Mouse (Mus musculus): ENCODE data around the gene Eps8l2. TPM values are rescaled to one million over a fixed set of nuclear protein-coding genes. Genes with fewer than 3 reads are reported as not detected.

The Eps8l2 gene
- total RNA-seq, 2 experiments from 2014 or later, result 3.6 to 5.3 TPM

DNA sequence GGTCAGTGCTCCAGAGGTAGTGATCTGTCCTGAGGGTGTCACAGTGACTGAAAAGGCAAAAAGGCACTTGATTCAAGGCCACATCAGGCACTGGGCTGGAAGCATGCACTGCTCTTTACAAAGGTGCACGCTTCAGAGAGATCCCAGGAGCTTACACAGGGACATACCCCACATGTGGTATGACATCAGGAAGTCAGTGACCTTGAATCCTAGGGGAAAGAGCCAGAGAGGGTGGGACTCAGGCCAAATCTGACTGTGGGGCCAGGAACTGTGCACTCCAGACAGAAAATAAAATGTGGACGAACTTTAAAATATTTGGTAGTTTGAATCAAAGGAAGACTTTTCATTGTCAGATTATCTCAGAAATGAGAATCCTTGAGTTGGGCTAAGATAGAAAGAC lies 24.3 kb upstream of the Eps8l2 start:
- no peak overlapping the region for H3K4me3 ChIP-seq
- no peak for TF ChIP-seq CTCF (IDR thresholded peaks at IDR 0.05)
- intact Hi-C loops (cut with DNase I), result no loop called here
- H3K27ac ChIP-seq, result no peak overlapping the region
- DNase-seq (ENCODE audit: extremely low spot score in 1 of 2, low spot score in 2 of 2), result no peak

DNA sequence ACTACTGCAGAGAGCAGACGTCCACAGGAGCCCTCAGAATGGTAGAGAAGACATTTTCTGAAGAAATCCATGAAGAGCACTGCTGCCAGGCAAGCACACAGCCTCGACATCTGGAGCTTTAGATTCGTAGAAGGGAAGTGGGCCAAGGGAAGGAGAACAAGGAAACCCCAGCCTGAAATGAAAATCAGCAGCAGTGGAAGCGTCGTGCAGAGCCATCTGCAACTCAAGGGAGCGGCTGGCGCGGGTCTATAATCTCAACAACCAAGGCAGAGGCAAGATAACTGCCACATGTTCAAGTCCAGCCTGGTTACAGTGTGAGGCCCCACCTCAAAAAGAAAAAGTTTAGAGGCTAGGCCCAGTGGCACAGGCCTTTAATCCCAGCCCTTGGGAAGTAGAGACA lies 23.6 kb upstream of the Eps8l2 start:
- no peak for TF ChIP-seq CTCF (IDR thresholded peaks at IDR 0.05)
- intact Hi-C loops (cut with DNase I), result loop anchor here (5.0 kb wide), 1 partner anchor 68 kb away; no protein-coding TSS in a partner anchor
- DNase-seq (ENCODE audit: extremely low spot score in 1 of 2, low spot score in 2 of 2), result no peak

DNA sequence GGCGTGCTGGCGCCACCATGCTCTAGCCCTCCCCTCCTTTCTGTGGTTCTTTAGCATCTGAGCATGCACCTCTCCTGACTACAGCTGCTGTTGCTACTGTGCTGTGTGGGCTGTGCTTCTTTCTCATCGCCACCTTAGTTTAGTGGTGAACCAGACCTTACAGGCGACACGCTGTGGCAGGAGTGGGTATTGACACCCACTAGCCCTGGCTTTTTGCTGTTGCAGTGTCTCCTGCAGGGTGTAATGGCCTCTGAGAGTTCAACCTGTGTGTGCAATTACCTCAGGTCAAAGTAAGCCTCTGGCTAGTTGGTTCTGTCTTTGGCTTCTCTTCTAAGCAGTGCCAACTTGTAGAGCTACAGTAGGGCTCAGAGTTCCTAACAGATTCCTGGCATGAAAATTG lies 22.7 kb upstream of the Eps8l2 start:
- H3K27ac ChIP-seq, result no peak overlapping the region
- intact Hi-C loops (cut with DNase I), result loop anchor here (5.0 kb wide), 1 partner anchor 69 kb away; no protein-coding TSS in a partner anchor
- peak; percentile 43 to 49 for DNase-seq (ENCODE audit: extremely low spot score in 1 of 2, low spot score in 2 of 2)
- peak; percentile 61 for TF ChIP-seq CTCF (IDR thresholded peaks at IDR 0.05)
- no peak overlapping the region for H3K4me3 ChIP-seq

More for the DNA sequence above, 23.6 kb upstream of the Eps8l2 start:
- H3K4me3 ChIP-seq, result no peak overlapping the region
- no peak overlapping the region for H3K27ac ChIP-seq

DNA sequence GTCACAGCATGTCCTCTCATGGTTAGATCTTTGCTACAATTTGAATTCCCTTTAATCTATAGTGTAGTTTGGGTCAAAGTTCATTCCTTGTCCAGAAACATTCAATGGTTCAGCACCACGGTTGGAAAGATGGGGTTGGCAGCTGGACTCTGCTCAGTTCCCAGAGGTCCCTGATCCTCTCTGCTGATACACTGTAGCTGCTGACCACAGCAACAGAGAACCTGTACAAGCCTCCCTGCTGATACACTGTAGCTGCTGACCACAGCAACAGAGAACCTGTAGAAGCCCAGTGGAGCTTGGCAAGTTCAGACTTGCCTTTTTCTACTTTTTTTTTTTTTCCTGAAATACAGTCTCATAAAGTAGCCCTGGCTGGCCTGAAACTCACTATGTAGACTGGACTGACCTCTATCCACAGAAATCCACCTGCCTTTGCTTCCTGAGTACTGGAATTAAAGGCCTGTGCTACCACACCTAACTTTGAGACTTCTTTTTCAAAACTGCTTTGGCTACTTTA lies 21.0 kb upstream of the Eps8l2 start:
- TF ChIP-seq CTCF (IDR thresholded peaks at IDR 0.05), result no peak
- Histone ChIP-seq H3K27ac (no peak overlapping the region), H3K4me3 (no peak overlapping the region)
- DNase-seq (ENCODE audit: extremely low spot score in 1 of 2, low spot score in 2 of 2), result no peak
- intact Hi-C loops (cut with DNase I), result loop anchor here (5.0 kb wide), 1 partner anchor 70 kb away; no protein-coding TSS in a partner anchor

DNA sequence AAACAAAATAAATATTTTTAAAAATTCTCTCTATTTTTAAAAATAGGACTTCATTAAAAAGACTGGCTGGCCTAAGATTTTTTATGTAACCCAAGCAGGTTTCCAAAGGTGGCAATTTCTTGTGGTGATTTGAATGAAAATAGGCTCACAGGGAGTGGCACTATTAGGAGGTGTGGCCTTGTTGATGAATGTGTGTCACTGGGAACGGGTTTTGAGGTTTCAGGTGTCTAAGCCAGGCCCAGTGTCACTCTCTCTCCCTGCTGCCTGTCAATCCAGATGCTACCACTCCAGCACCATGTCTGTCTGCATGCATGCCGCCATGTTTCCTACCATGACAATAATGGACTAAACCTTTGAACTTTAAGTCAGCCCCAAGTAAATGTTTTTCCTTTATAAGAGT lies 19.2 kb upstream of the Eps8l2 start:
- no peak for TF ChIP-seq CTCF (IDR thresholded peaks at IDR 0.05)
- no peak for DNase-seq (ENCODE audit: extremely low spot score in 1 of 2, low spot score in 2 of 2)
- Histone ChIP-seq H3K27ac (no peak overlapping the region), H3K4me3 (no peak overlapping the region)
- intact Hi-C loops (cut with DNase I), result loop anchor here (5.0 kb wide), 1 partner anchor 72 kb away; no protein-coding TSS in a partner anchor

DNA sequence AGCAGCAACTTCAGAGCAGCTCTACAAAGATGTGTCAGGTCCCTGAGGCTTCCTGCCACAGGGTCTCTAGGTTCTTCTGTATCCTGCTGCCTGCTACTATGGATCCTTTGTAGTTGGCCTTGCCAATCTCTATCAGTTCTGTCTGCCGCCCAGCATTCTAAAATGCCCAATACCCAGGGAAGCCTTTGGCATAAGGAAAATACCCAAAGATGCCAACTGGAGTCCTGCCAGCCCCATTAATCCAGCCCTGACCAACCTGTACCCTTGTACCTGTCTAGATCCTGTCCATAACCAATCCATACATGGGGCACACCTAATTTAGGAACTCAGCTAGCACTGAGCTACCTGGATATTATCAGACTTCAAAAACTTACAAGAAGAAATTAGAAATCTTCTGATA lies 14.0 kb upstream of the Eps8l2 start:
- H3K27ac ChIP-seq, result no peak overlapping the region
- no peak overlapping the region for H3K4me3 ChIP-seq
- no peak for DNase-seq (ENCODE audit: extremely low spot score in 1 of 2, low spot score in 2 of 2)
- intact Hi-C loops (cut with DNase I), result loop anchor here (5.0 kb wide), 1 partner anchor 68 kb away; the partner anchor contains the start of gene Taldo1
- TF ChIP-seq CTCF (IDR thresholded peaks at IDR 0.05), result no peak

DNA sequence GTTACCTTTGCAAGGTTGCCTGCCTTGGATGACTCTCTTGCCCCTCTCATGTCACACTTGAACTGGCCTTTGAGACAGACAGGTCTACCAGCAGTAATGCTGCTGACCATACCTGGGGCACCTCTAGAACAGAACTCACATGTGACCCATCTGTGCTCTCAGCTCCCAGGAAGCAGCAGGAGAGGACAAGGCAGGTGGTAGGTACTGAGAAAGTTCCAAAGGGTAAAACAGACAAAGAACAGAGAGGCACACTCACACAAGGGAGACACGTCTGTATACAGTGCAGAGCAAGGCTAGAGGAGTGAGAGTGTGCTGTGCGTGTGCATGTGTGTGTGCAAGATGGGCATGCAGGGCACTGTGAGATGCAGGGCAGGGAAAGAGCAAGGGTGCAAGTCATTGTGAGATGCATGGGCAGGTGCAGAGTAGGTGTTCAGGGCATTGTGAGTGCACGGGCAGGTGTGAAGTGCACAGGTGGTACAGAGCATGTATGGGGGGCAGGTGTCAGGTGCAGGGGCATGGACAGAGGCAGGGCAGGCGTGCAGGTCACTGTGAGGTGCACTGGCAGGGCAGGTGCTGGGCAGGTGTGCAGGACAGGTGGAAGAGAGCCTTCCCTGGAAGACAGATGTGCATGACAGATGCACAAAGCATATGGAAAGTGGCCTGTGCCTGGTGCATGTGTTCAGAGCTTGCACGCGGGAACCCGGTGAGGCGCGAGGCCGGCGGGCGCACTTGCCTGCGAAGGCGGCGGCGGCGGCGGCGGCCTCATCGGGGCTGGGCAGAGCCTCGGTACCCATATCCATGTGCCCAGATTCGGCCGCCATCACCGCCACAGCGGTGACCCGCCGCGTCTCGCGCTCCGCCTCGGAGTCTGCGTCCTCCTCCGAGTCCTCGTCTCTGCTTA lies 11.9 kb upstream of the Eps8l2 start:
- DNase-seq (ENCODE audit: extremely low spot score in 1 of 2, low spot score in 2 of 2), result no peak
- intact Hi-C loops (cut with DNase I), result loop anchor here (5.0 kb wide), 1 partner anchor 66 kb away; the partner anchor contains the start of gene Taldo1

DNA sequence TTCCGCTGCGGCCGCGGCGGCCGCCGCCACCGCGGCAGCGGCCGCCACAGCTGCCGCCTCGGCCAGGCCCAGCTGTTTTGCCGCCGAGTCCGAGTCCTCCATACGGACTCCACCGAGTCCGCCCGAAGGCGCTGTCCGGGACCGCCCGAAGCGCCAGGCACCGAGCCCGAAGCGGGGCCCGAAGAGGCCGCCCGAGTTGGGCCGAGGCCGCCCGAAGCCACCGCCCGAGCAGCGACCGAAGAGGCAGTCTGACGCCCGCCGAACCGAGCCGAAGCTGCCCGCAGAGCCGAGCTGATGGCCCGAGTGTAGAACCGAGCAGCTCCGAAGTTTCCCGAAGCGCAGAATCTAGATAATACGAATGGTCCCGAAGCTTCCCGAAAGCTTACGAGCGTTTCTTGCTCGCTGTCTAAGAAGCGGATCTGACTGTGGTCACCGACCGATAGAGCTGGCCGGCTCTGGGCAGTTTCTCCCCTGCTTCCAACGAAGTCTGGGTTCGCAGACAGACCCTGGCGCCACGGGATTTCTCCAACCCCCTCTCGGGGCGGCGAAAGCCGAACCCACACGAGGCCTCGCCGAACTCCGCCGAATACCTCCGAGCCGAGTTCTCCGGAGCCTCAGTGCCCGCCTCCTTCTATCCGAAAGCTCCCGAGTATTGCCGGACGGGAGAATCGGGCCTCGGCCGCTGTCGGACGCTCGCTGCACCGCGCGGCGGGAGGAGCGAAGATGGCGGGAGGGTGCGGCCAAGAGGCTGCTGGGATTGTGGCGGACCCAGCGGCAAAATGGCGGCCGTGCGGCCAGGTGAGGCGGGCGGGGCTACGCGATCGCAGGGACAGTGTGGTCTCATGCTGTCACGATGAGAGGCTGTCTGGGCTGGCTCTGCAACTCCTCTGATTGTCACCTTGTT lies 11.0 kb upstream of the Eps8l2 start, which contains the start of the genes Deaf1 and Tmem80:
Gene Deaf1, minus strand, starts transcription at position 222 of the 904 bp plus-strand sequence.
Gene Tmem80, plus strand, starts transcription at position 271 of the 904 bp plus-strand sequence.
- DNase-seq (ENCODE audit: extremely low spot score in 1 of 2, low spot score in 2 of 2), result peak; percentile 99 to 100
- Histone ChIP-seq H3K27ac (peak within 1 kb of the TSS; percentile 100), H3K4me3 (peak within 1 kb of the TSS; percentile 55)
- intact Hi-C loops (cut with DNase I), result loop anchor here (5.0 kb wide), 1 partner anchor 65 kb away; the partner anchor contains the start of gene Taldo1
- no peak for TF ChIP-seq CTCF (IDR thresholded peaks at IDR 0.05)

More for the DNA sequence above, 11.9 kb upstream of the Eps8l2 start:
- TF ChIP-seq CTCF (IDR thresholded peaks at IDR 0.05), result no peak
- H3K27ac ChIP-seq, result peak overlapping the region; percentile 100
- peak overlapping the region; percentile 55 for H3K4me3 ChIP-seq

DNA sequence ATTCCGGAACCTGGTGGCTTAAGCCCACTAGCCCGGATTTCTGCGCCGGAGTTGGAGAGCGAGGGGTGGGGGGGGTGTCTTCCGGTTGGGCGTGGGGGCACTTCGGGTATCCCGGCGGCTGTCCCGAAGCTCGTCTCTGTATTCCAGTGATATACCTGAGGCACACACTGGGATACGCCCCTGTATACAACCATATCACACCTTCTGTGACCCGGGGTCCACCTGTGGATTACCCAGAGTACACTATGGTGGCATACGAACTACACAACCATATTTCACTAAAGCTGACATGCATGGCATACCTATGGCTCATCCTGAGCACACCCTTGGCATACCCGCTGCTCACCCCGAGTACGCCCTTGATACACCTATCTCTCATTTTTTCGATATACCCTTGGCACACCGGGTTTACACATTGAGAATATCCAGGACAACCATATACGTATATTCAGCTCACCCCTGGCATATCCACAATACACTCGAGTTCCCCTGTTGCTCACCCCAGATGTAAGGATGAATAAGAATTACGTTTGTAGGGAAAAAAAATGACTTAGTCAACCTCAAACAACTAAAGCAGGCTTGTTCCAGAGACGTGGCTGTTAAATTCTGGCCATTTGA lies 10.2 kb upstream of the Eps8l2 start:
- no peak for TF ChIP-seq CTCF (IDR thresholded peaks at IDR 0.05)
- no peak for DNase-seq (ENCODE audit: extremely low spot score in 1 of 2, low spot score in 2 of 2)
- intact Hi-C loops (cut with DNase I), result loop anchor here (5.0 kb wide), 1 partner anchor 64 kb away; the partner anchor contains the start of gene Taldo1
- peak overlapping the region; percentile 100 for H3K27ac ChIP-seq
- H3K4me3 ChIP-seq, result peak overlapping the region; percentile 55

DNA sequence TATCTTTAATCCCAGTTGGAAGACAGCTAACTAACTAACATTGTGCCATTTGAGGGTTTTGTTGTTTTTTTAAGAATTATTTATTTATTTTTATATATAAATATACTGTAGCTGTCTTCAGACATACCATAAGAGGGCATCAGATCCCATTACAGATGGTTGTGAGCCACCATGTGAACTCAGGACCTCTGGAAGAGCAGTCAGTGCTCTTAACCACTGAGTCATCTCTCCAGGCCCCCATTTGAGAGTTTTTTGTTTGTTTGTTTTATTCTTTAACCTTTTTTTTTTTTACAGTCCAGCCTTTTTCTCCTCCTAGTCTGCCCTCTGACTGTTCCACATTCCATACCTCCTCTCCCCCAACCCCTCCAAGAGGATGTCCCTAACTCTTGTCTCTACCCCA lies 8.0 kb upstream of the Eps8l2 start:
- DNase-seq (ENCODE audit: extremely low spot score in 1 of 2, low spot score in 2 of 2), result no peak
- no peak for TF ChIP-seq CTCF (IDR thresholded peaks at IDR 0.05)
- H3K27ac ChIP-seq, result no peak overlapping the region
- H3K4me3 ChIP-seq, result no peak overlapping the region
- intact Hi-C loops (cut with DNase I), result no loop called here

DNA sequence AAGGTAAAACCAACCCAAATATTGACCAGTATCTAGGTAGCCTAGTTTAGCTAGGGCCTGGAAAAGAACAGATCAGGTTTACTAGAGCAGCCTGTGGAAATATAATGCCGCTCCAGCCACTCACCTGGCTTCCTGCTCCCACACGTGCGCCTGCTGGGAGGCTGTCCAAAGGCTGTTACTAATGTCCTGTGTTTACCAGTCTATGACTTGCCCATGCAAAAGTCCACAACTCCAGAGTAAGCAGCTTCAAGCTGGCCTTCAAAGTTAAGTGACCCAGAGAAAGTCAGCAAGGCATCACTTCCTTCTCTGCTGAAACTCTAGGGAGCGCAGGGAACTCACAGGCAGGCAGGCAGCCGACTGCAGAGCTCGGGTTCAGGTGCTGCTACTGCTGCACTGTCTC lies 6.7 kb upstream of the Eps8l2 start:
- TF ChIP-seq CTCF (IDR thresholded peaks at IDR 0.05), result no peak
- DNase-seq (ENCODE audit: extremely low spot score in 1 of 2, low spot score in 2 of 2), result no peak
- intact Hi-C loops (cut with DNase I), result no loop called here
- H3K4me3 ChIP-seq, result no peak overlapping the region
- H3K27ac ChIP-seq, result no peak overlapping the region

Data from left cerebral cortex, adult 2 months (tissue).